Comparison of ENCODE assay signal across 8 mouse cellular contexts in genomic region chr8:121577751-121578675, GRCm38 (mm10). TPM values are rescaled to one million over a fixed set of nuclear protein-coding genes. Genes with fewer than 3 reads are reported as not detected.
DNase-seq lines count a peak whose midpoint lies in the region; ATAC-seq and TF ChIP-seq lines count a peak whose summit lies in the region.

No protein-coding gene starts in this region.

- no peaks in the 10 kb centered on the region for H3K27me3 ChIP-seq in thymus, adult 2 months (ENCODE audit: control insufficient read depth, insufficient read depth, low read length)
- 0 out of 2 replicates have a peak, but pooled peaks cover 5% of the 10 kb centered on the region for H3K27me3 ChIP-seq in hindbrain, embryonic 12.5 days
- H3K27me3 ChIP-seq in midbrain, embryonic 11.5 days (ENCODE audit: control insufficient read depth, insufficient read depth, low read length), result no peaks in the 10 kb centered on the region

- peak; percentile 46 for DNase-seq in embryo, embryonic 10.5 days (ENCODE audit: low spot score)
- DNase-seq in embryo, embryonic 10 days (ENCODE audit: low spot score), result no peak
- no peak for DNase-seq in thymus, adult 2 months
- no peak for DNase-seq in thymus, postnatal 25 days
- peak; percentile 94 for DNase-seq in midbrain, embryonic 11.5 days (ENCODE audit: low spot score, missing footprints)
- DNase-seq in left cerebral cortex, postnatal 10 days (ENCODE audit: extremely low spot score in 1 of 2, low spot score in 2 of 2), result no peak
- DNase-seq in spleen, postnatal 14 days (ENCODE audit: low spot score in 2 of 2), result no peak

- H3K9me3 ChIP-seq in hindbrain, embryonic 12.5 days (replicated peaks), result no peaks in the 10 kb centered on the region
- H3K9me3 ChIP-seq in midbrain, embryonic 11.5 days (ENCODE audit: control insufficient read depth, low read length), result no peaks in the 10 kb centered on the region

- 2% methylated on average over 44 of the region's 44 CpGs for WGBS in thymus, adult 2 months
- WGBS in hindbrain, embryonic 12.5 days, result 2% methylated on average over 44 of the region's 44 CpGs
- 2% methylated on average over 43 of the region's 44 CpGs for WGBS in midbrain, embryonic 11.5 days

- no peak overlapping the region for H3K27ac ChIP-seq in thymus, adult 2 months (ENCODE audit: control insufficient read depth, insufficient read depth, low read length)
- peak overlapping the region; percentile 72 for H3K27ac ChIP-seq in hindbrain, embryonic 12.5 days
- H3K27ac ChIP-seq in midbrain, embryonic 11.5 days (ENCODE audit: low read depth, low read length), result no peak overlapping the region

- H3K36me3 ChIP-seq in thymus, adult 2 months (ENCODE audit: control insufficient read depth, insufficient read depth, low read length), result no peaks in the 10 kb centered on the region
- no peaks in the 10 kb centered on the region for H3K36me3 ChIP-seq in hindbrain, embryonic 12.5 days
- no peaks in the 10 kb centered on the region for H3K36me3 ChIP-seq in midbrain, embryonic 11.5 days (ENCODE audit: control insufficient read depth, insufficient read depth, low read length)

- TF ChIP-seq CTCF in thymus, adult 2 months (IDR thresholded peaks at IDR 0.05; ENCODE audit: borderline replicate concordance, control insufficient read depth, extremely low read depth, insufficient read depth, low read length, poor library complexity), result no peak

- peak; percentile 11 for ATAC-seq in hindbrain, embryonic 12.5 days (ENCODE audit: low FRiP score)
- ATAC-seq in midbrain, embryonic 11.5 days (ENCODE audit: low FRiP score), result peak; percentile 17

- peak overlapping the region; percentile 80 for H3K9ac ChIP-seq in hindbrain, embryonic 12.5 days
- H3K9ac ChIP-seq in midbrain, embryonic 11.5 days (ENCODE audit: low read length), result peak overlapping the region; percentile 86

- H3K4me1 ChIP-seq in thymus, adult 2 months (replicated peaks; ENCODE audit: control insufficient read depth, insufficient read depth, low read length), result peaks cover 22% of the 10 kb centered on the region
- peaks cover 33% of the 10 kb centered on the region for H3K4me1 ChIP-seq in hindbrain, embryonic 12.5 days
- peaks cover 15% of the 10 kb centered on the region for H3K4me1 ChIP-seq in midbrain, embryonic 11.5 days (ENCODE audit: control insufficient read depth, insufficient read depth, low read length)

- H3K4me2 ChIP-seq in hindbrain, embryonic 12.5 days (replicated peaks), result peak overlapping the region; percentile 90
- H3K4me2 ChIP-seq in midbrain, embryonic 11.5 days, result peak overlapping the region; percentile 91

- intact Hi-C loops in left cerebral cortex, postnatal 10 days (cut with DNase I), result no loop called here

- no peak for TF ChIP-seq POLR2A in thymus, adult 2 months (IDR thresholded peaks at IDR 0.05; ENCODE audit: control insufficient read depth, extremely low read depth, insufficient read depth, low read length, poor library complexity)

- peak overlapping the region; percentile 88 for H3K4me3 ChIP-seq in thymus, adult 2 months (ENCODE audit: control insufficient read depth, insufficient read depth, low read length)
- H3K4me3 ChIP-seq in hindbrain, embryonic 12.5 days, result peak overlapping the region; percentile 87
- H3K4me3 ChIP-seq in midbrain, embryonic 11.5 days (ENCODE audit: low read depth, low read length), result peak overlapping the region; percentile 88

RNA-seq across cellular contexts. Expression of gene Fbxo31, which starts 0.6 kb away (rescaled TPM):
- 39.8 and 55.7 TPM in 2 replicates for polyA plus RNA-seq in thymus, adult 2 months (2012; rRNA removed)
- polyA plus RNA-seq in hindbrain, embryonic 12.5 days (2016; fragmentation: Nextera tagmentation; extraction: Ambion mirVana), result 25.3 and 27.0 TPM in 2 replicates
- 11.0 and 16.3 TPM in 2 replicates for polyA plus RNA-seq in midbrain, embryonic 11.5 days (2014; fragmentation: Nextera tagmentation; extraction: Ambion mirVana)
- total RNA-seq in left cerebral cortex, postnatal 10 days (2021), result 10 to 100 TPM; 86.1 to 86.4 TPM

RNA-seq across cellular contexts. Expression of gene Map1lc3b, which starts 12.1 kb away (rescaled TPM):
- 103 and 113 TPM in 2 replicates for polyA plus RNA-seq in thymus, adult 2 months (2012; rRNA removed)
- polyA plus RNA-seq in hindbrain, embryonic 12.5 days (2016; fragmentation: Nextera tagmentation; extraction: Ambion mirVana), result 292 and 300 TPM in 2 replicates
- polyA plus RNA-seq in midbrain, embryonic 11.5 days (2014; fragmentation: Nextera tagmentation; extraction: Ambion mirVana), result 282 and 283 TPM in 2 replicates
- 100 to 1,000 TPM; 158 to 163 TPM for total RNA-seq in left cerebral cortex, postnatal 10 days (2021)

RNA-seq across cellular contexts. Expression of gene 1700018B08Rik, which starts 33.9 kb away (rescaled TPM):
- 0.35 TPM in 1 of 2 replicates, not detected in the other for polyA plus RNA-seq in thymus, adult 2 months (2012; rRNA removed)
- polyA plus RNA-seq in hindbrain, embryonic 12.5 days (2016; fragmentation: Nextera tagmentation; extraction: Ambion mirVana), result not detected in 2 replicates
- not detected in 2 replicates for polyA plus RNA-seq in midbrain, embryonic 11.5 days (2014; fragmentation: Nextera tagmentation; extraction: Ambion mirVana)
- total RNA-seq in left cerebral cortex, postnatal 10 days (2021), result not detected

Comparison
In these comparisons a context has a peak if more than half of its experiments do, and no peak if none do; other contexts are left out.
1. DNase-seq: peak in embryo, embryonic 10.5 days (single experiment) and midbrain, embryonic 11.5 days (single experiment); none in embryo, embryonic 10 days (single experiment), thymus, adult 2 months (single experiment), thymus, postnatal 25 days (single experiment), left cerebral cortex, postnatal 10 days (0 of 2) and spleen, postnatal 14 days (0 of 2).
2. Peak in every context shown above with its lines, with median percentiles within 50 percentile points of each other: H3K4me3 ChIP-seq.